Mouse (Mus musculus): ENCODE measurements around the gene Polrmt.

GRCm38 (mm10) chr10:79781956-79782355 lies 35.6 kb upstream of the Polrmt start:
- TF ChIP-seq CTCF (IDR thresholded peaks at IDR 0.05; ENCODE audit: low read depth, low read length) (no peak), GATA1 (IDR thresholded peaks at IDR 0.05; ENCODE audit: borderline replicate concordance, low read length) (no peak)
